In genomic region chr17:56884331-56884730, GRCm38 (mm10) we compare ENCODE assay signal across 12 mouse cellular contexts. TPM values are rescaled to one million over a fixed set of nuclear protein-coding genes. Genes with fewer than 3 reads are reported as not detected.
A peak's percentile ranks its signal among the peaks of the same experiment; 100 is the strongest.
DNase-seq lines count a peak whose midpoint lies in the region; ATAC-seq and TF ChIP-seq lines count a peak whose summit lies in the region.
"Had no signal": no experiment of that assay in that cellular context is flagged by ENCODE, and none has a peak within 500 bp of the region (broad histone marks: within the 10 kb centered on the region; RNA-seq: fewer than 3 reads in every experiment).

No protein-coding gene starts in this region.

- peaks cover 4% of the 10 kb centered on the region for H3K9me3 ChIP-seq in heart, embryonic 16.5 days (replicated peaks; ENCODE audit: control insufficient read depth, low read length)
- H3K9me3 ChIP-seq in lung, embryonic 14.5 days (ENCODE audit: low read depth, low read length): no peaks in the 10 kb centered on the region; the same call in 1 of the 2 replicates
- H3K9me3 ChIP-seq: intestine, embryonic 15.5 days had no signal

- H3K4me3 ChIP-seq in heart, embryonic 16.5 days (ENCODE audit: low read length): no peak overlapping the region
- no peak overlapping the region for H3K4me3 ChIP-seq in heart, adult 2 months
- no peak overlapping the region for H3K4me3 ChIP-seq in lung, embryonic 14.5 days (ENCODE audit: low read depth, low read length)
- H3K4me3 ChIP-seq in lung, adult 2 months (replicated peaks; ENCODE audit: extremely low read depth, low read depth, low read length): no peak overlapping the region

- peak; percentile 46; the same call in 1 of the 2 replicates for ATAC-seq in heart, embryonic 16.5 days (replicated peaks; ENCODE audit: extremely low read depth, insufficient read depth, low FRiP score)
- peak; percentile 39; the same call in 1 of the 2 replicates for ATAC-seq in lung, embryonic 14.5 days (ENCODE audit: insufficient read depth)
- no peak for ATAC-seq in frontal cortex, adult (ENCODE audit: low TSS enrichment)

- H3K9ac ChIP-seq in heart, embryonic 16.5 days (ENCODE audit: low read length): no peak overlapping the region
- no peak overlapping the region for H3K9ac ChIP-seq in heart, adult 2 months (ENCODE audit: low read depth, low read length)
- no peak overlapping the region for H3K9ac ChIP-seq in lung, embryonic 14.5 days

- H3K4me1 ChIP-seq in heart, embryonic 16.5 days (ENCODE audit: control insufficient read depth, insufficient read depth, low read length): peaks cover 9% of the 10 kb centered on the region
- peaks cover 2% of the 10 kb centered on the region; the same call in 1 of the 2 replicates for H3K4me1 ChIP-seq in heart, adult 2 months (ENCODE audit: control insufficient read depth, insufficient read depth, low read length)
- no peaks in the 10 kb centered on the region for H3K4me1 ChIP-seq in lung, embryonic 14.5 days (ENCODE audit: insufficient read depth)
- no peaks in the 10 kb centered on the region for H3K4me1 ChIP-seq in lung, adult 2 months (ENCODE audit: control insufficient read depth, insufficient read depth, low read length)

- no peaks in the 10 kb centered on the region for H3K27me3 ChIP-seq in heart, embryonic 16.5 days (ENCODE audit: control insufficient read depth, insufficient read depth, low read length)
- no peaks in the 10 kb centered on the region for H3K27me3 ChIP-seq in heart, adult 2 months (ENCODE audit: control insufficient read depth, insufficient read depth, low read length)
- H3K27me3 ChIP-seq in lung, embryonic 14.5 days (ENCODE audit: insufficient read depth, low read length): no peaks in the 10 kb centered on the region
- H3K27me3 ChIP-seq: intestine, embryonic 15.5 days had no signal

- no peak for TF ChIP-seq EP300 in heart, adult 2 months (IDR thresholded peaks at IDR 0.05; ENCODE audit: insufficient read depth, low read depth, low read length)

- TF ChIP-seq CTCF in heart, adult 2 months (IDR thresholded peaks at IDR 0.05): no peak
- no peak for TF ChIP-seq CTCF in lung, embryonic 14.5 days (IDR thresholded peaks at IDR 0.05; ENCODE audit: low read depth)
- TF ChIP-seq CTCF in lung, adult 2 months (IDR thresholded peaks at IDR 0.05; ENCODE audit: insufficient read depth, low read length): no peak

- intact Hi-C loops in heart, adult 2 months (cut with DNase I): no loop called here

- H3K79me2 ChIP-seq in heart, adult 2 months (replicated peaks; ENCODE audit: control insufficient read depth, insufficient read depth, low read length): no peaks in the 10 kb centered on the region

- no peak for DNase-seq in heart, adult 2 months
- peak; percentile 75 for DNase-seq in lung, embryonic 14.5 days
- no peak for DNase-seq in lung, adult 2 months
- DNase-seq in NIH3T3 (ENCODE audit: low read depth): peak; percentile 59
- peak; percentile 68 for DNase-seq in lung, postnatal 10 days
- no peak for DNase-seq in ovary, postnatal 36 days (ENCODE audit: low spot score)

- WGBS in heart, embryonic 16.5 days: 32% methylated on average over 5 of the region's 5 CpGs
- WGBS in heart, adult 2 months: 33% methylated on average over 5 of the region's 5 CpGs
- WGBS in lung, embryonic 14.5 days: 43% methylated on average over 5 of the region's 5 CpGs
- 38% methylated on average over 5 of the region's 5 CpGs for WGBS in lung, adult 2 months

- no peak overlapping the region for H3K4me2 ChIP-seq in heart, embryonic 16.5 days (ENCODE audit: low read depth, low read length)
- H3K4me2 ChIP-seq in lung, embryonic 14.5 days: no peak overlapping the region

- TF ChIP-seq POLR2A in heart, adult 2 months (IDR thresholded peaks at IDR 0.05; ENCODE audit: insufficient read depth, low read depth, low read length): no peak
- no peak for TF ChIP-seq POLR2A in lung, adult 2 months (IDR thresholded peaks at IDR 0.05; ENCODE audit: borderline replicate concordance, extremely low read depth, low read depth, low read length)

- H3K27ac ChIP-seq in heart, embryonic 16.5 days (ENCODE audit: low read length): no peak overlapping the region
- H3K27ac ChIP-seq in heart, adult 2 months: no peak overlapping the region
- H3K27ac ChIP-seq in lung, embryonic 14.5 days (ENCODE audit: low read depth): no peak overlapping the region
- H3K27ac ChIP-seq: intestine, embryonic 15.5 days had no signal

- H3K36me3 ChIP-seq in heart, embryonic 16.5 days (ENCODE audit: control insufficient read depth, insufficient read depth): 0 out of 2 replicates have a peak, but pooled peaks cover 4% of the 10 kb centered on the region
- no peaks in the 10 kb centered on the region for H3K36me3 ChIP-seq in heart, adult 2 months (ENCODE audit: control insufficient read depth, insufficient read depth, low read length)
- H3K36me3 ChIP-seq in lung, embryonic 14.5 days (ENCODE audit: insufficient read depth): no peaks in the 10 kb centered on the region; the same call in 1 of the 2 replicates
- H3K36me3 ChIP-seq: intestine, embryonic 15.5 days had no signal

RNA-seq across cellular contexts. Expression of gene 1700061G19Rik, which starts 9.1 kb away (rescaled TPM):
- 0.30 and 0.61 TPM in 2 replicates for polyA plus RNA-seq in heart, embryonic 16.5 days (2015; fragmentation: Nextera tagmentation; extraction: Ambion mirVana)
- total RNA-seq in heart, adult 2 months (2021): not detected
- polyA plus RNA-seq in heart, adult 2 months (2012; rRNA removed): 0.04 TPM in 1 of 2 replicates, not detected in the other
- polyA plus RNA-seq in lung, embryonic 14.5 days (2014; fragmentation: Nextera tagmentation; extraction: Ambion mirVana): 0.34 and 0.45 TPM in 2 replicates
- polyA plus RNA-seq in lung, adult 2 months (2012; rRNA removed): 0.11 and 0.19 TPM in 2 replicates

RNA-seq across cellular contexts. Expression of gene Acsbg2, which starts 10.1 kb away (rescaled TPM):
- polyA plus RNA-seq in heart, embryonic 16.5 days (2015; fragmentation: Nextera tagmentation; extraction: Ambion mirVana): not detected in 2 replicates
- total RNA-seq in heart, adult 2 months (2021): not detected
- 0.04 and 0.09 TPM in 2 replicates for polyA plus RNA-seq in heart, adult 2 months (2012; rRNA removed)
- polyA plus RNA-seq in lung, embryonic 14.5 days (2014; fragmentation: Nextera tagmentation; extraction: Ambion mirVana): not detected in 2 replicates
- not detected in 2 replicates for polyA plus RNA-seq in lung, adult 2 months (2012; rRNA removed)
- total RNA-seq: granulocyte monocyte progenitor cell, adult 5-6 weeks; layer of hippocampus, postnatal 25 days had no signal
- polyA plus RNA-seq: intestine, embryonic 15.5 days; liver, embryonic 11.5 days had no signal

RNA-seq across cellular contexts. Expression of gene Mllt1, which starts 50.9 kb away (rescaled TPM):
- 26.4 and 31.1 TPM in 2 replicates for polyA plus RNA-seq in heart, embryonic 16.5 days (2015; fragmentation: Nextera tagmentation; extraction: Ambion mirVana)
- 10 to 100 TPM; 25.3 to 27.2 TPM for total RNA-seq in heart, adult 2 months (2021)
- polyA plus RNA-seq in heart, adult 2 months (2012; rRNA removed): 27.2 and 31.4 TPM in 2 replicates
- 31.4 and 39.3 TPM in 2 replicates for polyA plus RNA-seq in lung, embryonic 14.5 days (2014; fragmentation: Nextera tagmentation; extraction: Ambion mirVana)
- polyA plus RNA-seq in lung, adult 2 months (2012; rRNA removed): 58.2 and 59.4 TPM in 2 replicates

RNA-seq across cellular contexts. Expression of gene Rfx2, which starts 53.5 kb away (rescaled TPM):
- polyA plus RNA-seq in heart, embryonic 16.5 days (2015; fragmentation: Nextera tagmentation; extraction: Ambion mirVana): 6.2 and 6.8 TPM in 2 replicates
- 1 to 10 TPM; 2.8 to 3.0 TPM for total RNA-seq in heart, adult 2 months (2021)
- 5.1 and 6.0 TPM in 2 replicates for polyA plus RNA-seq in heart, adult 2 months (2012; rRNA removed)
- 4.3 and 4.8 TPM in 2 replicates for polyA plus RNA-seq in lung, embryonic 14.5 days (2014; fragmentation: Nextera tagmentation; extraction: Ambion mirVana)
- 24.1 and 27.2 TPM in 2 replicates for polyA plus RNA-seq in lung, adult 2 months (2012; rRNA removed)

Comparison
In these comparisons a context has a peak if more than half of its experiments do, and no peak if none do; other contexts are left out.
1. DNase-seq: peak in lung, embryonic 14.5 days (single experiment), NIH3T3 (single experiment) and lung, postnatal 10 days (single experiment); none in heart, adult 2 months (0 of 2), lung, adult 2 months (single experiment) and ovary, postnatal 36 days (single experiment).